Mouse (Mus musculus): ENCODE results near the gene St3gal6. TPM values are rescaled to one million over a fixed set of nuclear protein-coding genes. Genes with fewer than 3 reads are reported as not detected.

The St3gal6 gene
- polyA plus RNA-seq, 1 experiment from 2014 or later: 9.7 TPM

GRCm38 (mm10) chr16:58421696-58422354 is 102.2 kb downstream of the St3gal6 start:
- ATAC-seq (ENCODE audit: insufficient number of reproducible peaks, insufficient read depth, low FRiP score, low read depth): peak; percentile 49; the same call in 1 of the 2 replicates
- 29% methylated on average over 11 of the region's 11 CpGs for WGBS
- no peaks in the 10 kb centered on the region for H3K27me3 ChIP-seq (ENCODE audit: control insufficient read depth, insufficient read depth, low read length)
- no peak overlapping the region for H3K4me2 ChIP-seq (replicated peaks; ENCODE audit: low read depth, low read length)
- H3K9me3 ChIP-seq (ENCODE audit: control insufficient read depth, low read depth, low read length): no peaks in the 10 kb centered on the region
- H3K9ac ChIP-seq (replicated peaks; ENCODE audit: low read depth, low read length): no peak overlapping the region
- H3K27ac ChIP-seq (ENCODE audit: low read length): peak overlapping the region; percentile 7; the same call in 1 of the 2 replicates
- H3K4me3 ChIP-seq (ENCODE audit: low read depth, low read length): no peak overlapping the region
- H3K36me3 ChIP-seq (ENCODE audit: control insufficient read depth, insufficient read depth, low read length): no peaks in the 10 kb centered on the region
- peaks cover 20% of the 10 kb centered on the region for H3K4me1 ChIP-seq (ENCODE audit: control insufficient read depth, insufficient read depth, low read length)

Other genes with a start within 250 kb of the St3gal6 start
- gene Dcbld2, start 115.8 kb downstream of the St3gal6 start, polyA plus RNA-seq (2014; fragmentation: Nextera tagmentation; extraction: Ambion mirVana): 12.5 and 14.0 TPM in 2 replicates
- gene Gm813, start 92.7 kb upstream of the St3gal6 start, polyA plus RNA-seq (2014; fragmentation: Nextera tagmentation; extraction: Ambion mirVana): not detected in 2 replicates
- not detected in 2 replicates for gene E330017A01Rik, start 114.5 kb upstream of the St3gal6 start, polyA plus RNA-seq (2014; fragmentation: Nextera tagmentation; extraction: Ambion mirVana)
- gene Cpox, start 146.0 kb upstream of the St3gal6 start, polyA plus RNA-seq (2014; fragmentation: Nextera tagmentation; extraction: Ambion mirVana): 24.4 and 28.1 TPM in 2 replicates
- gene Gpr15, start 194.8 kb upstream of the St3gal6 start, polyA plus RNA-seq (2014; fragmentation: Nextera tagmentation; extraction: Ambion mirVana): 0.17 TPM in 1 of 2 replicates, not detected in the other
- gene Cldnd1, start 203.7 kb upstream of the St3gal6 start, polyA plus RNA-seq (2014; fragmentation: Nextera tagmentation; extraction: Ambion mirVana): 128 and 131 TPM in 2 replicates
- gene Olfr172, start 238.9 kb upstream of the St3gal6 start, polyA plus RNA-seq (2014; fragmentation: Nextera tagmentation; extraction: Ambion mirVana): not detected in 2 replicates